Mouse (Mus musculus) left cerebral cortex, adult 18-20 months (tissue): Measurements from ENCODE around the gene E330017A01Rik. TPM values are rescaled to one million over a fixed set of nuclear protein-coding genes. Genes with fewer than 3 reads are reported as not detected.

Experiments
- DNase-seq, 2 experiments: peaks; one replicate each; pipeline ENCODE4 v3.0.0; 2021 to 2022; ENCODE audit warnings: low spot score in 2 of 2, mixed read lengths in 1 of 2
- total RNA-seq, 2 experiments: library from RNA; stranded (reverse); gene quantifications; 2 replicates each; pipeline ENCODE4 v1.2.3; 2021

The E330017A01Rik gene
- total RNA-seq, 2 experiments from 2014 or later: not detected

- no peak for DNase-seq
Observed at GRCm38 (mm10) chr16:58603831-58604230, 34.7 kb downstream of the E330017A01Rik start.

- no peak for DNase-seq
Observed at GRCm38 (mm10) chr16:58600846-58601245, 37.7 kb downstream of the E330017A01Rik start.

- DNase-seq: no peak
Observed at GRCm38 (mm10) chr16:58591299-58591698, 47.2 kb downstream of the E330017A01Rik start.

GRCm38 (mm10) chr16:58589444-58589843 lies 49.1 kb downstream of the E330017A01Rik start:
- no peak for DNase-seq

Other genes with a start within 250 kb of the E330017A01Rik start
- gene Dcbld2, start 230.3 kb downstream of the E330017A01Rik start, total RNA-seq: 10 to 100 TPM; 21.5 to 27.5 TPM
- 10 to 100 TPM; 22.4 to 25.8 TPM for gene St3gal6, start 114.5 kb downstream of the E330017A01Rik start, total RNA-seq
- not detected for gene Gm813, start 21.8 kb downstream of the E330017A01Rik start, total RNA-seq
- 10 to 100 TPM; 38.9 to 40.6 TPM for gene Cpox, start 31.6 kb upstream of the E330017A01Rik start, total RNA-seq
- not detected for gene Gpr15, start 80.3 kb upstream of the E330017A01Rik start, total RNA-seq
- gene Cldnd1, start 89.2 kb upstream of the E330017A01Rik start, total RNA-seq: 100 to 1,000 TPM in 1 of 2 experiments, 10 to 100 TPM in 1; 95.6 to 108 TPM
- not detected for gene Olfr172, start 124.4 kb upstream of the E330017A01Rik start, total RNA-seq
- gene Olfr173, start 161.5 kb upstream of the E330017A01Rik start, total RNA-seq: not detected
- not detected for gene Olfr175-ps1, start 188.0 kb upstream of the E330017A01Rik start, total RNA-seq
- gene Olfr177, start 236.0 kb upstream of the E330017A01Rik start, total RNA-seq: not detected